16 mouse cellular contexts compared by ENCODE assay signal in genomic region chr6:72475221-72475985, GRCm38 (mm10). TPM values are rescaled to one million over a fixed set of nuclear protein-coding genes. Genes with fewer than 3 reads are reported as not detected.
DNase-seq lines count a peak whose midpoint lies in the region; ATAC-seq and TF ChIP-seq lines count a peak whose summit lies in the region.
"Had no signal": no experiment of that assay in that cellular context is flagged by ENCODE, and none has a peak within 500 bp of the region (broad histone marks: within the 10 kb centered on the region; RNA-seq: fewer than 3 reads in every experiment).

No protein-coding gene starts in this region.

- no peak for ATAC-seq in granulocyte monocyte progenitor cell, adult 5-6 weeks (replicated peaks; ENCODE audit: poor library complexity, severe bottlenecking)
- ATAC-seq: hindbrain, postnatal 0 days had no signal

- intact Hi-C loops in left cerebral cortex, adult 2 months (cut with DNase I) = no loop called here
- intact Hi-C loops in left cerebral cortex, postnatal 4 days (cut with DNase I) = no loop called here

- TF ChIP-seq CTCF in left cerebral cortex, adult 2 months (IDR thresholded peaks at IDR 0.05) = no peak

- DNase-seq in frontal cortex, adult 2 months (ENCODE audit: extremely low spot score in 1 of 2, low spot score in 1 of 2) = peak; percentile 20 to 71
- no peak for DNase-seq in frontal cortex, postnatal 25 days (ENCODE audit: low spot score in 2 of 2)
- DNase-seq in left cerebral cortex, adult 2 months (ENCODE audit: extremely low spot score in 1 of 2, low spot score in 2 of 2) = peak; percentile 34 to 38
- DNase-seq in left cerebral cortex, postnatal 4 days = no peak
- DNase-seq in layer of hippocampus, adult 18-20 months (ENCODE audit: low spot score in 2 of 2) = peak; percentile 72 to 80
- DNase-seq in right cerebral cortex, postnatal 14 days = peak; percentile 19
- no peak for DNase-seq in cerebellum, adult 9-10 months
- DNase-seq: cerebellum, postnatal 25 days; lung, embryonic 14.5 days; thymus, postnatal 14 days had no signal

- no peak overlapping the region for H3K27ac ChIP-seq in left cerebral cortex, adult 2 months
- H3K27ac ChIP-seq: embryonic facial prominence, embryonic 13.5 days; hindbrain, postnatal 0 days; limb, embryonic 10.5 days had no signal

- H3K4me3 ChIP-seq in left cerebral cortex, adult 2 months = no peak overlapping the region
- H3K4me3 ChIP-seq: embryonic facial prominence, embryonic 13.5 days; limb, embryonic 10.5 days had no signal

RNA-seq across cellular contexts. Expression of gene Mat2a, which starts 36.0 kb away (rescaled TPM):
- polyA plus RNA-seq in frontal cortex, adult 2 months (2012; rRNA removed) = 221 and 223 TPM in 2 replicates
- 100 to 1,000 TPM; 186 to 194 TPM for total RNA-seq in left cerebral cortex, adult 2 months (2021)
- 100 to 1,000 TPM; 184 to 193 TPM for total RNA-seq in left cerebral cortex, postnatal 4 days (2021)
- total RNA-seq in layer of hippocampus, adult 18-20 months (2021) = 100 to 1,000 TPM; 193 to 211 TPM
- 387 and 444 TPM in 2 replicates for total RNA-seq in granulocyte monocyte progenitor cell, adult 5-6 weeks (2014; fragmentation: Nextera tagmentation)
- total RNA-seq in granulocyte monocyte progenitor cell, adult 5-6 weeks (2017) = 211 and 247 TPM in 2 replicates

RNA-seq across cellular contexts. Expression of gene Sh2d6, which starts 46.1 kb away (rescaled TPM):
- 1.8 and 2.3 TPM in 2 replicates for polyA plus RNA-seq in frontal cortex, adult 2 months (2012; rRNA removed)
- under 1 TPM; 0.28 to 0.48 TPM for total RNA-seq in left cerebral cortex, adult 2 months (2021)
- total RNA-seq in left cerebral cortex, postnatal 4 days (2021) = under 1 TPM; 0.36 to 0.68 TPM
- under 1 TPM; 0.67 to 0.76 TPM for total RNA-seq in layer of hippocampus, adult 18-20 months (2021)
- total RNA-seq in granulocyte monocyte progenitor cell, adult 5-6 weeks (2014; fragmentation: Nextera tagmentation) = not detected in 2 replicates
- 0.26 and 0.62 TPM in 2 replicates for total RNA-seq in granulocyte monocyte progenitor cell, adult 5-6 weeks (2017)
- total RNA-seq: hindbrain, postnatal 0 days had no signal
- polyA plus RNA-seq: G1E; heart, embryonic 14.5 days; lung, embryonic 14.5 days had no signal

Comparison
In these comparisons a context has a peak if more than half of its experiments do, and no peak if none do; other contexts are left out.
1. DNase-seq: peak in frontal cortex, adult 2 months (2 of 2), left cerebral cortex, adult 2 months (2 of 2), layer of hippocampus, adult 18-20 months (2 of 2) and right cerebral cortex, postnatal 14 days (single experiment); none in frontal cortex, postnatal 25 days (0 of 2), left cerebral cortex, postnatal 4 days (single experiment) and cerebellum, adult 9-10 months (single experiment).